Mouse (Mus musculus) small intestine, adult 2 months (tissue): ENCODE measurements around the gene Hivep3. TPM values are rescaled to one million over a fixed set of nuclear protein-coding genes. Genes with fewer than 3 reads are reported as not detected.

Source experiments
- H3K27ac ChIP-seq: fragments of 200-500 bp; 2 replicates; pipeline ENCODE4 v1.5.1; 2012; ENCODE audit warnings: low read depth, low read length, control low read depth, inconsistent platforms; ENCODE audit not compliant: insufficient read depth
- H3K27me3 ChIP-seq: fragments of 200-500 bp; 2 replicates; pipeline ENCODE4 v1.6.1; 2012; ENCODE audit warnings: mild to moderate bottlenecking, moderate library complexity, low read length, inconsistent platforms; ENCODE audit not compliant: control insufficient read depth, insufficient read depth
- H3K36me3 ChIP-seq: fragments of 200-500 bp; 2 replicates; pipeline ENCODE4 v1.6.1; 2012; ENCODE audit warnings: mild to moderate bottlenecking, low read length, control low read depth, inconsistent platforms; ENCODE audit not compliant: control insufficient read depth, insufficient read depth
- H3K4me1 ChIP-seq: fragments of 200-500 bp; 2 replicates; pipeline ENCODE4 v1.6.1; 2012; ENCODE audit warnings: low read length, inconsistent platforms, mixed read lengths; ENCODE audit not compliant: control insufficient read depth, insufficient read depth, insufficient read length
- H3K4me3 ChIP-seq: fragments of 200-500 bp; 2 replicates; pipeline ENCODE4 v1.5.1; 2012; ENCODE audit warnings: low read depth, mild to moderate bottlenecking, control low read depth, inconsistent platforms, low read length, moderate library complexity
- CTCF ChIP-seq: fragments of 200-500 bp; IDR thresholded peaks from 2 replicates; pipeline ENCODE4 v1.5.1; 2012; ENCODE audit warnings: low read depth, mild to moderate bottlenecking, control low read depth, inconsistent platforms, low read length, moderate library complexity, mixed read lengths; ENCODE audit not compliant: insufficient replicate concordance, insufficient read length; ENCODE audit errors: extremely low read depth
- POLR2A ChIP-seq: fragments of 200-500 bp; IDR thresholded peaks from 2 replicates; pipeline ENCODE4 v1.6.1; 2012; ENCODE audit warnings: low read depth, mild to moderate bottlenecking, control low read depth, inconsistent platforms, low read length, moderate library complexity
- WGBS: fragments of 180-500 bp; shearing (Covaris S2); methylation state at CpG from one replicate; pipeline ENCODE4 v1.1.7; 2018; 5-methylcytosine and 5-hydroxymethylcytosine counted together
- polyA plus RNA-seq: library from polyadenylated mRNA; depleted of rRNA; stranded (reverse); fragments of >200 nt; gene quantifications from 2 replicates; pipeline ENCODE4 v1.2.3, GENCODE M21; 2012; rRNA removed

The Hivep3 gene
- 3.1 and 3.3 TPM in 2 replicates for polyA plus RNA-seq

DNA sequence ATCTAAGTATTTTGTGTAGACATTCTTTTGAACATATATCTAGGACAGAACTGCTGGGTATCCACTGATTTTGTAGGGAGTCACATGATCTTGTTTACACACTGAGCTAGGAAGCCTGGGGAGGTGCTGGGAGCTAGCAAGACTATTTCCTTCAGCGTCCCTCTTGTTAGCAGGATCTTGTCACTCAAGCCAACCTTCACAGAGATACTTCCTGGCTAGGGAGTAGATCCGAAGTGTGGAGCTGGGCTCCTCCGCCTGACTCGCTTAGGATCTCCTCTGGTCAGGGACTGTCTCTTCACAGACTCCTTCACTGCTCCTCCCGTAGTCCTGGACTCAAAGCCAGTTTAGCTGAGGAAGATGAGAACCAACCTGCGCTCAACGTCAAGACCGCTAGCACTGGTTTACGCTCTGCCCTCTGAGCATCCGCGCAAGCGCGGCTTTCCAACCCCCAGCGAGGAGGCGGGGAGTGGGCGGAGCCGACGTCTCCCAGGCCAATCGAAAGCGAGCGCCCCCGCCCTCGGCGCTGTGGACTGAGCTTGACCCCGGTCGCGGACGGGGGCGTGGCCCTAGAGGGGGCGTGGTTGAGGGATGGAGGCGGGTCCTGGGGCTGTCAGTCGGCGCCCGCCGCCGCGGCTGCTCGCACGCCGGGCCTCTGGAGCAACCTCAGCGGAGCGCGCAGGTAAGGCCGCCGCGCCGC, at the start of gene Hivep3:
Hivep3 (plus strand) TSS at position 601 of the 697 bp plus-strand sequence.
- TF ChIP-seq CTCF (no peak), POLR2A (peak; percentile 80)
- H3K27me3 ChIP-seq, result peaks cover 8% of the 10 kb centered on the region
- H3K36me3 ChIP-seq, result no peaks in the 10 kb centered on the region
- WGBS, result under 1% methylated on average over 47 of the region's 47 CpGs
- H3K4me3 ChIP-seq, result peak within 1 kb of the TSS; percentile 79
- H3K27ac ChIP-seq, result peak within 1 kb of the TSS; percentile 80
- peaks cover 3% of the 10 kb centered on the region for H3K4me1 ChIP-seq

DNA sequence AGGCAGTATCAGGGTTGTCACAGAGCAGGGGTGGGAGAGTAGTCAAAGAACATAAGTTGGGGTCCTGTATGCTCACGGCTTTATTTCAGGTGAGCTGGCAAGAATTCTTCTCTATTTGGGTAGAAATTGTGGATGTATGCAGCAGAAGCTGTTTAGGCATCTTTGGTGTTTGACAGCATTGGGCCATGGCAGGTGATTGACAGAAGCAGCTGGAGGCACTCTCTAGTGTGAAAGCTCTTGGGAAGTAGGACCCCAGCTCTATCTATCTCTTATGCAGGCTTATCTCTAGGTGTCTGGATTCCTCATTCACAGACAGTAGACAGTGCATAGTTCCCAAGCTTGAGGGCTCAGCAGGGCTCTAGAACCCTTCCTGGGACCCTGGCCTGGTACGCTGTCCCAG, 47.8 kb upstream of the Hivep3 start:
- TF ChIP-seq CTCF, result no peak
- TF ChIP-seq POLR2A, result no peak
- Histone ChIP-seq H3K36me3 (no peaks in the 10 kb centered on the region), H3K4me3 (no peak overlapping the region), H3K27me3 (no peaks in the 10 kb centered on the region), H3K4me1 (no peaks in the 10 kb centered on the region), H3K27ac (no peak overlapping the region)
- WGBS, result 91% methylated on average over 2 of the region's 2 CpGs

DNA sequence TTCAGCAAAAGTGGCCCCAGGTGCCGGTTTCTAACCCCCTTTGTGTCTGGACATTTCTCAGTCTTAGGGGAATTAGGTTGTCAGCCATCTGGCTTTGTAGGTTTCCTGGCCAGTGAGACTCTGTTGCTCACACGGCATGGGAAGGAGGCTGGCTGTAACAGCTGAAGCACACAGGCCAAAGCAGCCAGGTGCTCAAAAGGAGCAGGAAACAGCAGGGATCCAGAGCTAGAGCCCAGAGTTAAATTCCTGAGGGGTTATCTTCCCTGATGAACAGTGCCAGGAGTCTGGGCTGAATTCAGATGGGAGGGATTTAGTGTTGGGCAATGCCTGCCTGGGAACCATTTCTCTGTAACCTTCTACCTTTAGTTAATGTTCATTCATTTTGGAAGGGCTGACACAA, 35.2 kb upstream of the Hivep3 start:
- H3K36me3 ChIP-seq, result no peaks in the 10 kb centered on the region
- H3K4me3 ChIP-seq, result no peak overlapping the region
- H3K4me1 ChIP-seq, result no peaks in the 10 kb centered on the region
- 47% methylated on average over 2 of the region's 2 CpGs for WGBS
- H3K27ac ChIP-seq, result no peak overlapping the region
- no peak for TF ChIP-seq CTCF
- no peak for TF ChIP-seq POLR2A
- H3K27me3 ChIP-seq, result no peaks in the 10 kb centered on the region

DNA sequence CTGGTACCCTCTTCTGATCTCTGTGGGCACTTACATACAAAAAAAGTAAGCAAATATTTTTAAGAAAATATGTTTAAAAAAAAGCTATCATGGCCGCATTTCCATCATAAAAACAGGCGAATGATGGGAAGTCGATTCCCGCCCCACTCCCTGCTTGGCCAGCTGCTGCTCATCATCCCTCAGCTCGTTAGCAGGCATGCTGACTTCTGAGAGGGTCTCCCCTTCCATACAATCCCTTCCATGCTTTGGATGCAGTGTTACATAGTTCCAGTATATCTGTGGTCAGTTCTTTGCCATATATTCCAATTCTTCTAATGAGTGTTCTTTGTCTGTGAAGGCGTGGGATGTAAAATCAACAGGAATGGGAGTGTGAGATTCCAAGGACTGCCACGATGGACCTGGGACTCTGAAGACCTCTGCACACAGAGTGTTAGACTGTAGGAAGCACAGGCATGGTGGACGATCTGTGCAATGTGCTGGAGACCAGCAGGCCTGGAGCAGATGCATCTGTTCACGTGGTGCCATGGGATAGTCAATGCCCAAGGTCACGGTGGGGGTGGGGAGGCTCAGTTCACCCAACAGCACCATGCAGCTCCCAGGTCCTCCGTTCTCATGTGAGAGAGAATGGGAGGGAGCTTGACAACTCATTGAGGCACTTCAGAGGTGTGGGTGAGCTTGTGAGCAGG, 32.2 kb upstream of the Hivep3 start:
- Histone ChIP-seq H3K27ac (no peak overlapping the region), H3K4me3 (no peak overlapping the region), H3K27me3 (no peaks in the 10 kb centered on the region), H3K36me3 (no peaks in the 10 kb centered on the region), H3K4me1 (no peaks in the 10 kb centered on the region)
- TF ChIP-seq CTCF, result no peak
- no peak for TF ChIP-seq POLR2A
- WGBS, result 86% methylated on average over 11 of the region's 11 CpGs

DNA sequence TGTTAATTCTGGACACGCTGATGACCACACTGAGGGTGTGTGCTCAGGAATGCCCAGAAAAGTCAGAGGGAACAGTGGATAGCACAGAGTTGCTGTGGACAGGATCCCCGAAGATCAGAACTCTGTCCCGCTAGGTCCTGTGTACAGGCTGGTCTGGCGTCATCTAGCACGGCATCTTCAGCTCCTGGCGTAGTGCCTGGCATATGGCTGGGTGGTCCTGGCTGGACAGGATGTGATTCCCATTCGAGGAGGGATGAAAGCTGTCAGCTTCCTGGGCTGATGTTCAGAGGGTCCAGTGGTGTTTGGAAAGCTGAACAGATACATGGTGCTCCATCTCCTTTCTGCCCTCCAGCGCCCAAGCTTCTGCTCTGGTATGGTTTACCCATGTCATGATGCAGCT, 29.6 kb upstream of the Hivep3 start:
- Histone ChIP-seq H3K36me3 (no peaks in the 10 kb centered on the region), H3K4me1 (no peaks in the 10 kb centered on the region), H3K27ac (no peak overlapping the region), H3K4me3 (no peak overlapping the region), H3K27me3 (no peaks in the 10 kb centered on the region)
- 73% methylated on average over 8 of the region's 8 CpGs for WGBS
- no peak for TF ChIP-seq POLR2A
- TF ChIP-seq CTCF, result no peak

DNA sequence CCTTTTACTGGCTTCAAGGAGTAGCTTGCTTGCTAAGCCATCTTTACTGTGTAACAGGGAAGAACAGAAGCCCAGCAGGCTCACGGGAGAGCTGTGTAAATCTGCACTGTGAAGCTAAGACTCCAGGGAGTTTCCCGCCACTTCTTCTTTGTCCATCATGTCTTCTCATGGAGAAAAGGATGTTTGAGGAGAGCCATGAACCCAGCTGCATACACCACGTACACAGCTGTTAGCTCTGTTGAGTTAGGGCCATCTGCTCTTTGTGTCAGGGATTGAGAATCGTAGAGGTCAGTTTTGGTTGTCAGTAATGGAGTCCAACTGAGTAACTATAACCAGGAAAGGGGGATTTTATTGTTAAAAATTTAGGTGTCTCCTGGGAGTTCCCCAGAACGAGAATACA, 26.3 kb upstream of the Hivep3 start:
- Histone ChIP-seq H3K27ac (no peak overlapping the region), H3K4me3 (no peak overlapping the region), H3K27me3 (no peaks in the 10 kb centered on the region), H3K4me1 (no peaks in the 10 kb centered on the region), H3K36me3 (no peaks in the 10 kb centered on the region)
- TF ChIP-seq CTCF, result no peak
- TF ChIP-seq POLR2A, result no peak
- 70% methylated on average over 5 of the region's 5 CpGs for WGBS

DNA sequence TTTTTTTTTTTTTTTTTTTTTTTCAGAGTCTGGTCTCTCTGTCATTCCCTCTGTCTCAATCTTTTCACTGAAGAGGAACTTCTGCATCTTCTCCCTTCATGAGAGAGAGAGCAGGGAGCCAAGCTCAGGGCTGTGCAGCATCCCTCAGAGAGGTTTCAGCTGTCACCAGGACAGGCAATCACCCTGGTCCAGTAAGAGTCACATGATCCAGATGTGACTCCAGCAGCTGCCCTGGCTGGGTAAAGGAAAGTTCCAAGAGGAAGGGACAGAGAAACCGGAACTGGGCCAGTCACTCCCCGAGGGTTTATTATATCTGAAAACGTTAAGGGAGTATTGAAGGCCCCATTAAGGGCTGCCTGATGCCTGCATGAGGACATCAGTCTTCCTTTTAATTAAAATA, 25.8 kb upstream of the Hivep3 start:
- 26% methylated on average over 3 of the region's 3 CpGs for WGBS
- TF ChIP-seq POLR2A (no peak), CTCF (no peak)
- no peaks in the 10 kb centered on the region for H3K4me1 ChIP-seq

More for the DNA sequence above, 25.8 kb upstream of the Hivep3 start:
- Histone ChIP-seq H3K27ac (no peak overlapping the region), H3K4me3 (no peak overlapping the region), H3K27me3 (no peaks in the 10 kb centered on the region), H3K36me3 (no peaks in the 10 kb centered on the region)
